Mouse (Mus musculus) left cerebral cortex, postnatal 10 days (tissue): ENCODE measurements around the gene Kcnh3. TPM values are rescaled to one million over a fixed set of nuclear protein-coding genes. Genes with fewer than 3 reads are reported as not detected.
A peak's percentile ranks its signal among the peaks of the same experiment; 100 is the strongest.

Experiments
- DNase-seq, 2 experiments: peaks; one replicate each; pipeline ENCODE4 v3.0.0; 2021 to 2022; ENCODE audit warnings: low spot score in 2 of 2, mixed read lengths in 1 of 2; ENCODE audit errors: extremely low spot score in 1 of 2
- intact Hi-C: fragments of 180-260 bp; cut with DNase I; formaldehyde crosslinking; loops from one replicate; pipeline ENCODE4 v1.15.1; 2025
- total RNA-seq, 2 experiments: library from RNA; stranded (reverse); gene quantifications; 2 replicates each; pipeline ENCODE4 v1.2.3; 2021

Gene Kcnh3
- 100 to 1,000 TPM; 132 to 134 TPM for total RNA-seq

DNA sequence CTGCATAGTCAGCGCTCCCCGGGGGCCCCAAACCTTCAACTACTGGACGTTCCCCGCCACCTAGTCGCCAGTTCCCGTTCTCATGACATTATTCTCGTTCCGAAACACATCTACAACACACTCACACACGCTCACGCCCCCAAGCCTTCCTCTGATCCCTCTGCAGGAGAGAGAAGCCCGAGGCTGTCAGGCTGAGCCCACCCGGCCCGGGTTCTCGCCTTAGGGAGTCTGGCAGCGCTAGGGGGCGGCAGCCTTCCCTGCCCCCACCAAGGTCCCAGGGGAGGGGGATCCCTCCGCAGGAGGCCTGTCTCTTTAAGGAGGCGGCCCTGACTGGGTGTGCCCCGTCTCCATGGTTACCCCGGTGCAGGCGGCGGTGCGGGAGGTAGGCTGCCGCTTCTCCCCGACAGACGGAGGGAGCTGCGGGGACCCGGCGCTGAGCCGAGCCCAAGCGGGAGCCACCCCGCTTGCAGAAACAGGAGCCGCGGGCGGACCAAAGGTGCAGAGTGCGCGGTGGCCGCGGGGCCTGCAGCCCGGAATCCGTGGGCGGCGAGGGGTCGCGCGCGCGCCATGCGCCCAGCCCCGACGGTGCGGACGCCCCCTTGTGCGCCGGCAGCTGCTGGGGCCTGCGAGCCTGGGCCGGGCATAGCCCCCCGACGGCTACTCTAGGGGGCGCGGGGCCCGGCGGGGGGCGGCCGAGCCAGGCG lies at the start of gene Kcnh3:
Kcnh3 (plus strand) TSS at position 654 of the 704 bp plus-strand sequence.
- intact Hi-C loops, result no loop called here
- peak; percentile 74 to 83 for DNase-seq

DNA sequence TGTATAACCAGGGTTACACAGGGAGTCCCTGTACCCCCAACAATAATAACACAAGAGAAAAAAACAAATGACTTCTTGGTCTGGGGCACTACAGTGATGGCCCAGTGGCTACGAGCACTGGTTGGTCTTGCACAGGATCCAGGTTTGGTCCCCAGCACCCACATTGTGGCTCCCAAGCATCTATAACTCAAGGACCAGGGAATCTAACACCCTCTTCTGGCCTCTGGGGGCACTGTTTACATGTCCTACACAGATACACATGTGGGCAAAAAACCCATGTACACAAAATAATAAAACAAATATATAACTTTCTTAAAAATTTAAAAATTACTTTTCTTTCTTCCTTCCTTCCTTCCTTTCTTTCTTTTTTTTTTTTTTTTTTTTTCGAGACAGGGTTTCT lies 45.0 kb upstream of the Kcnh3 start:
- intact Hi-C loops, result no loop called here
- DNase-seq, result no peak

DNA sequence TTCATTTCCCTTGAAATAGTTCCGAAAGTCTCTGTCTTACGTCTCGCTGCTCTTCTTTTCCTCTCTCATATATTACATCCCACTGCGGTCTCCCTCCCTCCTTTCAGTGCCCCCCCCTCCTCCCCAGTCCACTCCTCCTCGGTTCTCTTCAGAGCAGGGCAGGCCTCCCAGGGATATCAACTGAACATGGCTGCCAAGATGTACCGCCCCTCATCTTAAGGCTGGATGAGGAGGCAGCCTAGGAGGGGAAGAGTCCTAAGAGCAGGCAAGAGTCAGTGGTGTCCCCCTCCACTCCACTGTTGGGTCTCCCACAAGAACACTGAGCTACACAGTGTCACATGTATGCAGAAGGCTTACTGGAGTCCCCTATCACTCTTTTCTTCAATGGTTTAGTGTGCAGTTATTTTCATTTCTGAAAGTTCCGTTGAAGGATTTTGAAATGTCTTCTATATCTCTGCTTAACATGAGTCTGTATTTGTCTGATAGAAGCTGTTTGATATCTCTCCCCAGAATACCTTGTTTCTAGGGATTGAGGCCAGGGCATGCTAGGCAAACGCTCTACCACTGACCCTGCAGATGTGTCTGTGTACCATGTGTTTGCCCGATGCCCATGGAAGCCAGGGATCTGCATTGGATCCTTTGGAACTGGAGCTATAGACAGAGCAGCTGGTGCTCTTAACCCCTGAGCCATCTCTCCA lies 40.3 kb upstream of the Kcnh3 start:
- intact Hi-C loops, result no loop called here
- no peak for DNase-seq

DNA sequence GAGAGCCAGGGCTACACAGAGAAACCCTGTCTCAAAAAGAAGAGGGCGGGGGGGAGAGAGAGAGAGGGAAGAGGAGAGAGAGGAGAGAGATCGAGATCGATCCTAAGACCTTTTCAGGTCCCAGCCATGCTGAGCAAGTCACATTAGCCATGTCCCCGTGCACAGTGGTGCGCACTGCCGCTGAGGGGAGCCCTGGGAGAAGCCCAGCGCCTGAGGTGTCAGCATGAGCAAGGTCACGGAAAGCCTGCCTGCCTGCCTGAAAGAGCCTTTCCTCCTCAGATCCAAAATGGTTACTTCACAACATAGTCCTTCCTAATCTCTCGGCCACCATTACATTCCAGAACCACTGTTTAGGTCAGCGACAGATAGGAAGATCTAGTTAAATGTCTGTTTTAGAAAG lies 30.3 kb upstream of the Kcnh3 start:
- intact Hi-C loops, result no loop called here
- DNase-seq, result no peak

DNA sequence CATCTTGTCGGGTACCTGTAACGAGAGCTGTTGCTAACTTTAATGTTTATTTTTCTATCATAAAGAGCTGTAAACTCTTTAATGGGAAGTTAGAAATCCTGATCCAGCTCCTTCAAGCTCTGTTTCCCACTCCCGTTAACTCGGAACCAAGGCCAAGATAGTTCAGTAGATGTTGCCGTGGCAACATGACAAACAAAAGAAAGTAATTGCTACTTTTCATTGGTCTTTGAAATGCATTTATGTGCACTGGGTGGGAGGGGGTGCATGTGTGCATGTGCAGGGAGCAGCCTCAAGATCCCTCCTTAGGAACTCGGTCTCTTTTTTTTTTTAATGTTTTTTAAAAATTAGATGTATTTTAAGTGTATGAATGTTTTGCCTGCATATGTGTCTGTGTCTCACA lies 29.6 kb upstream of the Kcnh3 start:
- no peak for DNase-seq
- intact Hi-C loops, result loop anchor here (5.0 kb wide), 1 partner anchor 108 kb away; the partner anchor contains the start of gene C1ql4

DNA sequence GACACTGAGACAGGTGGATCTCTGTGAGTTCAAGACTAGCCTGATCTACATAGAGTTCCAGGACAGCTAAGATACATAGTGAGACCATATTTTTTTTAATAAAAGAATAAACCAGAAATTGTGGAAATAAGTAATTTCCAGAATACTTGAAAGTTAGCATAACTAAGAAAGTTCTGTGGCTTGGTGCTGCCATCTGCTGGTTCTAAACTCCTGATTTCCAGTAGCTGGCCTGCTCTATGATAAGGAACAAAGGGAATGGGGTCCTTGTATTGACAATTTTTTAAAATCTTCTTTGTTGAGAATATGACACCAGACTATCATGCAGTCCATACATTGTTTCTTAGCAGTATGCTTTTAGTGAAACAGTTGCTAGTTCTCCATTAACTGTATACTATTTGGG lies 25.9 kb upstream of the Kcnh3 start:
- intact Hi-C loops, result loop anchor here (5.0 kb wide), 1 partner anchor 111 kb away; the partner anchor contains the start of gene C1ql4
- DNase-seq, result peak in 1 of 2 experiments; percentile 48

DNA sequence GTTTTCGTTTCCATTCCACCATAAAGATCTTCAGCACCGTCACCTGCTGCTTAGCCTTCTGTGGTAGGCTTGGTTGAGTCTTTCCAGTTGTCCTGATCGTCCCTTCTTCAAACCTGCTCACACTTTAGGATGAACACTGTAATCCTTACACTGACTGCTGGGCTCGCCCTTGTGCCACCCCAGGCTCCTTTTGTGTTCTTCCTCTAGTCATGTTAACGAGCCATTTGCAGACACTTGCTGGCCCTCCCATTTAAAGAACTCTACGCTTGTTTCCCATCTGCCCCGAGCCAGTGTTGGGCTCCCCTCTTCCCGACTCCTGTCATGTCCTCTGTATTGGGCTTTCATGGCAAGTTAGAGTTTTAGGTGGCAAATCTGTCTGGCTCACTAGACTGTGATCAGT lies 18.7 kb upstream of the Kcnh3 start:
- intact Hi-C loops, result loop anchor here (10.0 kb wide), 1 partner anchor 181 kb away; the partner anchor contains the start of gene Tuba1c
- DNase-seq, result no peak

DNA sequence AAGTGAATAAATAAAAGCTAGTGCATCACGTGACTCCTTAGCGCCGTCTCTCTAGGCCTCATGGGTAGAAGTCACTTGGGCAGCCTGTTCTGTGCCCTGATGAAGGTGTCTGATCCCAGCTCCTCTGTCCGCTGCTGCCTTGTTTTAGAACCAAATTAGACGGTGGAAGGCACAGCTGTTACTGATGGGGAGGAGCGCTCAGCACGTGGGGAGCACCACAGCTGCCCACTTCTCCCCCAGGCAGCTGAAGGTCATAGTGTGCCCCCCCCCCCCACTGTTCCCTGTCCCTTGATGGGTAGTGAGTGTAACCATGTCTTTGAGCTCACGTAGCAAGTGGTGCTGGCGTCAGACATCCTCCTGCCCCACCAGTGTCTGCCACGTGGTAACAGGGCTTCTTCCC lies 11.5 kb upstream of the Kcnh3 start:
- intact Hi-C loops, result no loop called here
- no peak for DNase-seq

DNA sequence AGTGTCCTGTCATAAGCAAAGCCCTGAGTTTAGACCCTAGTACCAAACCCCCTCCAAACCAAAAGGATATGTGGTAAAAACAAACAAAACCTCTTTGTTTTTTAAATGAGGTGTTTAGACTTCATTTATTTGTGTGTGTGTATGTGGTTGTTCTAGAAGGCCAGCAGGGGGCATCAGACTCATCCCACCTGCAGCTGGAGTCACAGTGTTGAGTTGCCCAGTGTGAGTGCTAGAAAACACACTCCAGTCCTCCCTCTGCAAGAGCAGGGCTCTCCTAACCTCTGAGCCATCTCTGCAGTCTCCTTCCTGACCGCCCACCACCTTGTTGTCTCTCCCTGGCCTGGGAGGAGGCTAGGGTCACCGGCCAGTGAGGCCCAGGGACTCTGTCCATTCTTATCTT lies 9.7 kb upstream of the Kcnh3 start:
- no peak for DNase-seq
- intact Hi-C loops, result no loop called here

DNA sequence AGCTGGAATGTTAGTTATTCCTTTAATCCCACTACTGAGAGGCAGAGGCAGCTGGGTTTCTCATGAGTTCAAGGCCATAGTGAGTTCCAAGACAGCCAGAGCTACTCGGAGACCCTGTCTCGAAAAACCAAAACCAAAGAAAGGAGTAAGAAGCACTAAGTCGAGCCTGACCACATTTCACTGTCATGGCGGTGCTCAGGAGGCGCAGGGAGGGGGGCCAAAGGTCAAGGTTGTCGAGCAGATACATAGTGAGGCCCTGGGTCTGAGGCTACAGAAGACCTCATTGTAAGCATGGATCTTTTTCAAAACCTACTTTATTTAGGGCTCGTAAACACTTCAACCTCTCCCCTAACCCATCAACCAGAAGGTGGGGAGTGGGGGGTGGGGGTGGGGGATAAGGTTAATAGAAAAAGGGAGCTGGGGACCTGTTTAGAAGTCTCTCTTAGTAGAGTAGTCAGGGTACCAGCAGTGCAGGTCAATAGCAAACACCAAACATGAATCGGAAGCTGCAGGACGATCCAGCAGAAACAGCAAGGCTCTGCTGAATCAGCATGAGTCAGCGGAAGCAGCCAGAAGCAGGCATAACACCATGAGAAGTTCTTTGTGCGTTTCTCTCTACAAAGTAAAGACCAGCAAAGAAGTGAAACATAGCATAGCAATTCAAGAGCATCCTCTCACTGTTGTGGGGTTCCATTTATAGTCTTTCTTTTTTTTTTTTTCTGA lies 8.8 kb upstream of the Kcnh3 start:
- intact Hi-C loops, result no loop called here
- no peak for DNase-seq

DNA sequence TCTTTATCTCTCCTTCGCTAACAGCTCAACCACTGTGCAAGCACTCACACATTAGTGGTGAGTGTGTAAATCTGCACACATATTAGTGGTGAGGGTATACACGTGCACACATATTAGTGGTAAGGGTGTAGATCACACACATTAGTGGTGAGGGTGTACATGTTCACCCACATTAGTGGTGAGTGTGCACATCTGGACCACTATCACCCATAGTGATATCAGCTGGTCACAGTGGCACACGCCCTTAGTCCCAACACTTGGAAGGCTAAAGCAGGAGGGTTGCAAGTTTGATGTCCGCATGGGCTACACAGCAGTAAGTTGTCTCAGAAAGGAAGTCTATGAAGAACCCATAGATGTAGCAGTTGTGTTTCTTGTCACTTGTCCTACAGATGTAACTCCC lies 7.0 kb upstream of the Kcnh3 start:
- no peak for DNase-seq
- intact Hi-C loops, result no loop called here

DNA sequence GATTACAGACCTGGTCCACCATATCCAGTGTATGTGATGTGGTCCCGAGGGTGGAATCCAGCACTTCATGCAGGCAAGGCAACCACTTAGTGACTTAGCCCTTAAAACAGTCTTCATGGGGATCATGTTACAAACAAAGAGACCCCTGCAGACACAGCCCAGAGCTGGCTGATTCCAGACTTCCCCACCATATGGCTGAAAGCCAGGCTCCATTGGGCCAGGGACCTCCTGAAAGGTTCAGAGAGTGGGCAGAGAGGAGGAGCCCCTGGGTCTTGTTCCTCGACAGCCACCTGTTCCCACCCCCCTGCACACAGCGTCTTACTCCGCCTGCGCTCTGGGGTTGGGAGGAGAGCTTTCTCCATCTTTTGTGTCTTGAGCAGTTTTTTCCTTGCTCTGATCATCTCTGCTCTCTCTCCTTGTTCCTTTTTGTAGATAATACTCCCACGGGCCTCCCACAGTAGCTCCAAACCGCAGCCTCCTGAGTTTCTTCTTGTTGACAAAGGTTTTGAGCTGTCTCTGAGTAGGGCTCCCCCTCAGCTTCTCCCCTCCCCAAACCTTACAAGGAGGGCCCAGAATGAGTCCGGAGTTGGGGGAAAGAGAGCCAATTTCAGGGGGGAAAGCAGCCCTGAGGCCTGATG lies 3.2 kb upstream of the Kcnh3 start:
- intact Hi-C loops, result no loop called here
- no peak for DNase-seq

DNA sequence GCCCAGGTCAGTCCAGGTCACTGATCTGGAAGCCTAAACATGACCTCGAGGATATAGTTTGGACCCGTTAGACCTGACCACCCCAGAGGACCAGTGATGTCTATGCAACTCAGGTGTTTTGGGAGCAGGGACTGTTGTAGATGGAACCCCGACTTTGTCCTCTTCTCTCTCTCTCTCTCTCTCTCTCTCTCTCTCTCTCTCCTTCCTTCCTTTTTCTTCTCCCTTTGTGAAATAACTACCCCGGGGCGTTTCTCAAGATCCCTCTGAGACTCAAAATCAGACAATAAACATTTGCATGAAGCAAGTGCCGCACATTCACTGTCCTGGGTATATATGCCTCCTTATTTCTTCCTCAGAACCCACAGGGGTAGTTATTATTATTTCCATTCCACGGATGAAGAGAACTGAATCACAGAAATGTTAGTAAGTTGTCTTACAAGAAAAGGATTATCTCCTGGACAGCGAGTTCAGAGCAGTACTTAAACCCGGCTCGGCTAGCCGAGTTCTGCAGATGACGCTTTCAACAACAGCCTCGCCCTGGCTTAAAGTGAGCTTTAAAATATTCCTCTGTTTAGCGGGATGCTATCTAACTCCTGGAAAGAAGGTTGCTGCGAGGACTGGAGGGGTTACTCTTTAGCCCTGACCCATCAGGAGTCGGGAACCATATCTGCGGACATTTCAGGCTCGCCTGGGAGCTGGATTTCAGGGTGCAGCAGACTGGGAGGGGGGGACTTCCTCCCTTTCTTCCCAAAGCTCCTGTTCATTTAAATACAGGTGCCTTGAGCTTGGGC lies 1.7 kb upstream of the Kcnh3 start:
- intact Hi-C loops, result no loop called here
- no peak for DNase-seq

DNA sequence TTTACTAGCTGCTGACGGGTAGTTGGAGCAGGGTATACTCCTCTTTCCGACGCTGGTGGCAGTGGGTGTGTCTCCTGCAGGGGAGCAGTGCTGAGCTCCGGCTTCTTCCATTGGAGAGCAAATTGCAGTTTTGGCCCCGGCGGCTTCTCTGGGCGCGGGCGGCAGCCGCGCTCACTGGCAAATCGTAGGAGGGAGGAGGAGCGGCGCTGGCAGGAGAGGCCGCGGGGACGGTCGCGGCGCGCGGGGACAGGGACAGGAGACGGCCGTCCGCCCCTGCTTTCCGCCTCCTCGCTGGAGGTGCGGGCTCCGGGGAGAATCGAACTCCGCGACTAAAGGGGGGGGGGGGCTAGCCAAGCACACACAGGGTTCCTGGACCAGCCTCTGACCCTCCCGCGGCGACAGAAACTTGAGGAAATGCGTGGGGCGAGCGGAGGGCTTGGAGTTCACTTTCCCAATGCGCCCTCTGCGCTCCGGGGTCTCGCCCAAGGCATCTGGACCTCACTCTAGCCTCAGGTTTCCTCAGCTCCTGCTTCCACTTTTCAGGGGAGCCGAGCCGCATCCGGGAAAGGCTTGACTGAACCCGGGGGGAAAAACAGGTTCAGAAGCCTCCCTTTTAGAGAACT lies 965 bp upstream of the Kcnh3 start:
- intact Hi-C loops, result no loop called here
- peak in 1 of 2 experiments; percentile 70 for DNase-seq

DNA sequence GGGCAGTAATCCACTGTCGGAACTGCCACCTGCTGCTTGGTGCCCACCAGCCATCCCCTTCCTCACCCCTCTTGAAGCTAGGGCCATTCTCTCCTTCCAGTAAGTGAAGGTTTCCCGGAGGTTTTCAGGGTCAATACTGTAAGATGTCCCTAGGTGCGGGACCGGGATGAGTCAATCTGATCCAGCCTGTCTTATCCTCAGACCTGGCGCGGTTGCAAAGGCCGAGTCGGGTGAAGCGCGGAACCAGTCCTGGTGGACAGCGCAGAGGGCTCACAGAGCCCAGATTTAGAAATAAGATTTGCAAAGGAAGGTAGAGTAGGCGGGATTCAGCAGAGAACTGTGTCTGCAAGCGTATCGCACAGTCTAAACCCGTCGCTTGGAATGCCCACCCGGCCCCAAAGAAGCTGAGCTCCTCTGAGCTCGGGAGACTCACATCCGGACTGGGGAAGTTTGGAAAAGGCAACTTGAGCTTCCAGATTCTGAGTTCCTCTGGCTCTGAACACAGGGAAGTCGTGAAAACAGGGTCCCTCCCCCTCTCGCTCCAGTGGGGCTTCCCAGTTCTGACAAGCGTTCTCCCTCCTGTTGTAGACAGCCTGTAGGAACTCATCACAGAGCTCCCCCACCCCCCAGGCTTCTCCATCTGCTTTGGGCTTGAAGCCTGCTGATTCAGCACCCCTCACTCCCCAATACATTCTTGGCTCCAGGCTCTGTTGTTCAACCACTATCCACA lies 585 bp downstream of the Kcnh3 start:
- DNase-seq, result peak; percentile 56 to 71
- intact Hi-C loops, result no loop called here

DNA sequence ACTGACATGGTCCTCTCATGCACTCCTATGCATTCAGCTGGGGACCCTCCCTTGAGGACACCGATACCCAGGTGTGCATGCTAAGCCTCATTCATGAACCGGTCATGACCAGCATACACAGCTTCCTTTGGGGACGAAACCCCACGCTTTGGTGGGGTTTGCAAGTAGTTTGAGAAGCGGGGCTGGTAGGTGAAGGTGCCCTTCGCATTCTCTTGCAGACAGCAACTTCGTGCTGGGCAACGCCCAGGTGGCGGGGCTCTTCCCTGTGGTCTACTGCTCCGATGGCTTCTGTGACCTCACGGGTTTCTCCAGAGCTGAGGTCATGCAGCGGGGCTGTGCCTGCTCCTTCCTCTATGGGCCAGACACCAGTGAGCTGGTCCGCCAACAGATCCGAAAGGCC lies 1.4 kb downstream of the Kcnh3 start:
- intact Hi-C loops, result no loop called here

DNA sequence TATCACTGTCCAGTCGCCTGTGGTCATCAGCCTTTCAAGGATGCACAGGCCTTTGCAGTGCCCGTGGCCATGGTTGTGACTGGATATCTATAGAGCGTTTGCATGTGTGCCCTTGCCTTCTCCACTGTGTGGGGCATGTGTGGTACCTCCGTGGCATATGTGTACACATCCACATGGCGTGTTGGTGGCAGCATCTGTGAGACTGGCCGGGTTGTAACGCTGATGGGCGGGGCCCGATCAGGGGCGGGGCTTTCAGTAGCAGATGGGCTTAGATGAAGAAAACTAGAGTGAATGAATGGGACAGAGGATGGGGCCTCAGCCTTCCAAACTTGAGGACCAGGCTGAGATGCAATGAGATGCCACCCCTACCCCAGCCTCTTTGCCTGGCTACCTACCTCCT lies 7.3 kb downstream of the Kcnh3 start:
- intact Hi-C loops, result no loop called here
- no peak for DNase-seq

More for the DNA sequence above, 1.4 kb downstream of the Kcnh3 start:
- DNase-seq, result no peak

DNA sequence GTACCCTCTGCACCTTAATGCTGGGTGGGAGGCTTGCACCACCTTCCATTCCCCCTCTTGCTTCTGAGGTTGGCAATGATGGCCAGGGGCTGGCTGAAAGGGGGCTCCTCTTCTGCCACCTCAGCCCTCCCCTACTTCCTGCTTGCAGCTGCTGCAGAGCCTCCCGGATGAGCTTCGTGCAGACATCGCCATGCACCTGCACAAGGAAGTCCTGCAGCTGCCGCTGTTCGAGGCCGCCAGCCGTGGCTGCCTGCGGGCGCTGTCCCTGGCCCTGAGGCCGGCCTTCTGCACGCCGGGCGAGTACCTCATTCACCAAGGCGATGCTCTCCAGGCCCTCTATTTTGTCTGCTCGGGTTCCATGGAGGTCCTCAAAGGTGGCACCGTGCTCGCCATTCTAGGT lies 9.1 kb downstream of the Kcnh3 start:
- intact Hi-C loops, result no loop called here
- no peak for DNase-seq
